In the genomic region with DNA sequence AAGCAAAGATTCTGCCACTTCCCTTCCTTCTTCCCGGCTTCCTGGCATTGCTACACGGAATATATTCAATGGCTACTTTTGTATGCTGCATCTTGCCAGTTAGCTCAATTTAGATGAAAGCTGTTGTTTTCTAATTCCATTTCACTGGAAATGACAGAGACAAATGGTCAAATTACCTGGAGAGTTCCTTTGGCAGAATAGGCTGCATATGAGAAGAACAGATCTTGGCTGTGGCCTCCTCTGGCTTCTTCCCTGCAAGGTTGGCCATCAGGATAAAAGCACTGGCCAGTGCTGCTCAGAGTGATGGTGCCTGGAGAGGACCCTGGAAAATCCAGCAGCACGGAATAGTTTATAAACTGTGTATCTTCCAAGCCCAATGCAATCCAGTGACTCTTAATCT, we compare ENCODE assay signal across 16 mouse cellular contexts.
DNase-seq lines count a peak whose midpoint lies in the region.
"Had no signal": no experiment of that assay in that cellular context is flagged by ENCODE, and none has a peak within 500 bp of the region (broad histone marks: within the 10 kb centered on the region; RNA-seq: fewer than 3 reads in every experiment).

No protein-coding gene starts in this region.

- peak; percentile 62 for DNase-seq in brain, adult 2 months (ENCODE audit: low read depth, low spot score)
- peak; percentile 32 for DNase-seq in cerebellum, adult 11-12 months
- peak; percentile 30 to 47 for DNase-seq in cerebellum, postnatal 10 days
- peak; percentile 38 for DNase-seq in gastrocnemius, postnatal 25 days
- DNase-seq in ovary, postnatal 14 days (ENCODE audit: low spot score) = no peak
- no peak for DNase-seq in embryo, embryonic 10.5 days (ENCODE audit: low spot score)
- no peak for DNase-seq in right cerebral cortex, postnatal 14 days
- DNase-seq: adrenal gland, adult 2 months; B cell, adult 2 months; embryo, embryonic 11 days; heart, adult 18-20 months; heart, postnatal 10 days; kidney, adult 9 months; kidney, postnatal 14 days; lung, postnatal 4 days; spleen, adult 18-20 months had no signal

Comparison
In these comparisons a context has a peak if more than half of its experiments do, and no peak if none do; other contexts are left out.
1. DNase-seq: peak in brain, adult 2 months (single experiment), cerebellum, adult 11-12 months (single experiment), cerebellum, postnatal 10 days (2 of 2) and gastrocnemius, postnatal 25 days (single experiment); none in ovary, postnatal 14 days (single experiment), embryo, embryonic 10.5 days (single experiment) and right cerebral cortex, postnatal 14 days (single experiment).